Mouse (Mus musculus): ENCODE data around the gene Nfia.

The Nfia gene

DNA sequence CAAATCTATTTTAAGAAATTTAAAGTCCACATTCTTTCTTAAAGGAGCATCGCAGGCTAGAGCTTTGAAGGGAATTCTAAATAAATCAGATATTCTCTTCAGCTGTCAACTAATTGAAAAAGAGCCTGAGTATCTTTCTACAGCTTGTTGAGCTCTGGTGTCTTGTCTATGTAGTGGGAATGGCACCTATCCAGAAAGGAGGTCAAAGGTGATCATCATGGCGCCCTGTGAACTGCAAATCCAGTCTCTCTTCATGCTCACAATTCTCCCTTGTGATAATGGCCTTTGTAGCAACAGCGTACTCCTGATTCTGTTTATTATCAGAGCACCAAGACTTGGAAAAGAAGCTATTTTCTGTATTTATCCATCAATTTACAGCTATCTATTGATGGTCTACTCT, 6.4 kb upstream of the Nfia start:
- DNase-seq (ENCODE audit: low read depth, low spot score), result no peak

- DNase-seq (ENCODE audit: low read depth, low spot score), result no peak
Measured at GRCm38 (mm10) chr4:97767025-97767424, 5.5 kb upstream of the Nfia start.

DNA sequence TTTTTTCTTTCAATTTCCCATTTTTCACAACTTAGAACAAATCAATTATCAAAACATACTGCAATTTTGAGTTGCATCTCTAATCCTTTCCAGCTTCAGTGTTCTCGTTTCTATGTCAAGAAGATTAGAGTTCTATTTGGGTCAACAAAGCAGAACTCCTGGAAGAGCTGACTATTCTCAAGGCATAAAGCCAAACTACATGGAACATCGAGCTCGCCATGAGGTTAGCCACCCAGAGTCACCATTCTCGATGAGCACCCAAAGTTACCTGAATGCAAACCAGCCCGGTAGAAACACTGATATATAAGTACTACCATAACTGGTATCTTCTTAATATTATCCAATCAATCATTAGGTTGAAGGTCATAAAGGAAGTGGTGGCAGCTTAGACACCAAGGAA, 5.0 kb upstream of the Nfia start:
- no peak for DNase-seq (ENCODE audit: low read depth, low spot score)

GRCm38 (mm10) chr4:97769861-97770260, 2.7 kb upstream of the Nfia start:
- no peak for DNase-seq (ENCODE audit: low read depth, low spot score)

GRCm38 (mm10) chr4:97771426-97771825, 1.1 kb upstream of the Nfia start:
- no peak for DNase-seq (ENCODE audit: low read depth, low spot score)

DNA sequence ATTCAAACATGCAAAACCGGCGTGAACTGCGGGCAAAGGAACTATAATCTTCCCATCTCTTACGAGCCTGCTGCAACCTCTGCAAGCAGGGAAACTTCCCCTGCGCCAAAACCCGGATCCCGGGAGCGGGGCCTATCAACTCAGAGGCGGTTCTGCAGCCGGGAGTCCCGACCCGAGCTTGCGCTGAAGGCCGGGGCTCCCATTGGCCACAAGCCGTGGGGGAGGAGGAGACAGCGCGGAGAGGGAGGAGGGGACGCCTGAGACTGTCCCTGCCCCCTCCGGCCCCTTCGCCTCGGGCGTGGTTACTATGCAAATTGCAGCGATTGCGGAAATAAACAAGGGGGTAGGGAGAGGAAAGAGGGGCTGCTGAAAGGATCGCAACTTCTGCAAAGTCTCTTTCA, 450 bp upstream of the Nfia start:
- DNase-seq (ENCODE audit: low read depth, low spot score), result peak; percentile 99

GRCm38 (mm10) chr4:97773110-97773593, 618 bp downstream of the Nfia start:
- peak; percentile 99 for DNase-seq (ENCODE audit: low read depth, low spot score)

DNA sequence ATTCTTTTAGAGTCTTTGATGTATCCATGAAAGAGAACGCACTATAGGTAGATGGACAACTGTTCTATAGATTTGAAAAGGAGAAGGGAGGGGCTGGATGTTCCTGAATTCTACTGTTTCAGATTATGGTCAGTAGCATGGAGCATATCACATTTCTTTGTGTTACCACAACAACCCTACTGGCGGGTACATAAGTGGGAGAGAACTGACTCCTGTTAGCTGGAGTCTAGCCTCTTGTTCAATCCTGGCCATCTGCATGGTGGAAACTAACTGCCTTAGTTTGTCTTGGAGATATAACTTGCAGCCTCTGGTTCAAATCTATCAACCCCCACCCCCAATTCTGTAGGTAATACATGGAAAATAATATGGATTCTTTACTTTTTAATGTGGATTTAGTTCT, 1.3 kb downstream of the Nfia start:
- no peak for DNase-seq (ENCODE audit: low read depth, low spot score)

GRCm38 (mm10) chr4:97774446-97774950, 2.0 kb downstream of the Nfia start:
- DNase-seq (ENCODE audit: low read depth, low spot score), result no peak

DNA sequence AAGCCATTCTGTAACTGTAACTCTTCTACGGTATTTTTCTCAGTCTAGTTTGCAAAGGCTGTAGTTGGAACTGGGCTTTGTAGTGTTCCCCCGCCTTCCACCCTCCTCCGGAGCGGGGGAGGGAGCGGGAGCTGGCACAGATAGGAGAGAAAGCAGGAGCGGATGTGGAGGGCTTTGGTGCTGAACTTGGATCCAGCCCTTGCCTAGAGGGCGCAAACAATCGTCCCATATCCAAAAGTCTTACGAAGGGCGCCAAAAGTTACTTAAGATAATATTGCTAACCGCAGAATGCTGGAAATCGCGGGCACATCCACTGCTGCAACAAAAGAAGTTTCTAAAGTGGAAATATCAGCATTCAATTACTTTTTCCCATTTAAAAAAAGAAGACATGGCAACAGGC, 2.5 kb downstream of the Nfia start:
- DNase-seq (ENCODE audit: low read depth, low spot score), result peak; percentile 85

- no peak for DNase-seq (ENCODE audit: low read depth, low spot score)
Measured at GRCm38 (mm10) chr4:97775494-97776265, 3.1 kb downstream of the Nfia start.

- peak; percentile 66 for DNase-seq (ENCODE audit: low read depth, low spot score)
Measured at GRCm38 (mm10) chr4:97776388-97777080, 4.0 kb downstream of the Nfia start.

GRCm38 (mm10) chr4:97777081-97777705, 4.7 kb downstream of the Nfia start:
- DNase-seq (ENCODE audit: low read depth, low spot score), result peak; percentile 47

- peak; percentile 84 for DNase-seq (ENCODE audit: low read depth, low spot score)
Measured at GRCm38 (mm10) chr4:97777706-97778176, 5.2 kb downstream of the Nfia start, which contains the start of gene E130114P18Rik. Gene E130114P18Rik (minus strand): TSS chr4:97778078.

DNA sequence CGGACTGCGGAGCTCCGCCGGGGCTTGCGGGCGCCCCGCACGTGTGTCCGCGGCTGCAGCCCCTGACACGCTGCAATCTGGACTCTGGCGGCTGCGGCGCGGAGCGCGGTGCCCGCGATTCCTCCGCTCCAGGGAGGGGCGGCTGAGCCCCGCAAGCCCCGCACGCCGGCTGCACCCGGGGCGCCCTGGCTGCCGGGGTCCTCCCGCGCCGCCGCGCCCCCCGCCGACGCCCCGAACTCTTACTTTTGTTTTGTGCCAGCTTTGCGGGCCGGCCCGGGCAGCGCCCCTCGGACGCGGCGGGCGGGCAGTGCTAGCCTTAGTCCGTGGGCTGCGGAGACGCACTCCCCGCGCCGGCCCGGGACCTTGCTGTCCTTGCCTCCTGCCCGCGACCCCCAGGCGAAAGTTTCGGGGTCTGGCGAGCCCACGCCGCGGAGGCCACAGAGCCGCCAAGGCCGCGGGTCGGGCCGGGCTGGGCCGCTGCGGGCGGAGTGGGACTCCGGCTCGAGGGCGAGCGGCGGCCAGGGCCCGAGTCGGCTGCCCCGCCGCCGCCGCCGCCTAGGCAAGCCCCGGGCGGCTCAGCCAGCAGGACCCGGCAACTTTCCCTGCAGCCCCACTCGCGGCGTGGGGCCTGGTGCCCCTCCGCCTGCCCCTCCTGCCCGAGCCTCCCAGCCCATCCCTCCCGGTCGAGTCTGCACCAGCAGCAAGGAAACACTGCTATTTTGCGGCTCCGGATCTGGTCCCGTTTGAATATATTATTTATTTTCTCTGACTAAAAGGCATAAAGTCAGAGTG, 5.9 kb downstream of the Nfia start:
- DNase-seq (ENCODE audit: low read depth, low spot score), result peak; percentile 38

- peak; percentile 40 for DNase-seq (ENCODE audit: low read depth, low spot score)
Measured at GRCm38 (mm10) chr4:97779003-97779930, 6.7 kb downstream of the Nfia start.

DNA sequence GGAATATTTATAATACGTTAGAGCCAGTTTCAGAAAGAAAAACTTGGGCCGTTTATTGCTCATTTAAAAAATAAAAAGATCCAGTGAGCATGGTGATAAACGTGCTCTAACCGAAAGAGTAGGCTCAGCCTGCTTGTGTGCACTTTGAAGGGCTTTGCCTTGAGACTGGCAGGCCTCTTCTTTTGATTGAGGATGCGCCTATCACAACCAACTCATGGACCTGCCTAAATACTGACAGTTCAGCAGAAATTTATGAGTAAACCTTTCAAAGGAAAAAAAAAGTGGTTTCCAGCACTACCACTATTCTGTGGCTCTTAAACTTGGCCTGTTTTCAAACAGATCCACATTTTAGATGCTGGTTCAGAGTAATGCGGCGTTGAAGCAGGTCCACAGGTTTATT, 7.5 kb downstream of the Nfia start:
- peak; percentile 46 for DNase-seq (ENCODE audit: low read depth, low spot score)

GRCm38 (mm10) chr4:97780666-97781435, 8.3 kb downstream of the Nfia start:
- no peak for DNase-seq (ENCODE audit: low read depth, low spot score)

GRCm38 (mm10) chr4:97782069-97782468, 9.5 kb downstream of the Nfia start:
- DNase-seq (ENCODE audit: low read depth, low spot score), result no peak
